Mouse (Mus musculus) brain, embryonic 14.5 days (tissue): ENCODE results near the gene Gpkow.

Source experiments
- CTCF ChIP-seq: fragments of 200-500 bp; IDR thresholded peaks from 2 replicates; pipeline ENCODE4 v1.5.1; 2012; ENCODE audit warnings: inconsistent platforms, mild to moderate bottlenecking, moderate library complexity, borderline replicate concordance; ENCODE audit not compliant: insufficient read depth, insufficient read length; ENCODE audit errors: extremely low read depth
- POLR2A ChIP-seq: fragments of 200-500 bp; IDR thresholded peaks from 2 replicates; pipeline ENCODE4 v1.6.1; 2012; ENCODE audit warnings: mild to moderate bottlenecking, inconsistent platforms, borderline replicate concordance; ENCODE audit not compliant: poor library complexity, insufficient read depth, insufficient read length, severe bottlenecking; ENCODE audit errors: extremely low read depth

DNA sequence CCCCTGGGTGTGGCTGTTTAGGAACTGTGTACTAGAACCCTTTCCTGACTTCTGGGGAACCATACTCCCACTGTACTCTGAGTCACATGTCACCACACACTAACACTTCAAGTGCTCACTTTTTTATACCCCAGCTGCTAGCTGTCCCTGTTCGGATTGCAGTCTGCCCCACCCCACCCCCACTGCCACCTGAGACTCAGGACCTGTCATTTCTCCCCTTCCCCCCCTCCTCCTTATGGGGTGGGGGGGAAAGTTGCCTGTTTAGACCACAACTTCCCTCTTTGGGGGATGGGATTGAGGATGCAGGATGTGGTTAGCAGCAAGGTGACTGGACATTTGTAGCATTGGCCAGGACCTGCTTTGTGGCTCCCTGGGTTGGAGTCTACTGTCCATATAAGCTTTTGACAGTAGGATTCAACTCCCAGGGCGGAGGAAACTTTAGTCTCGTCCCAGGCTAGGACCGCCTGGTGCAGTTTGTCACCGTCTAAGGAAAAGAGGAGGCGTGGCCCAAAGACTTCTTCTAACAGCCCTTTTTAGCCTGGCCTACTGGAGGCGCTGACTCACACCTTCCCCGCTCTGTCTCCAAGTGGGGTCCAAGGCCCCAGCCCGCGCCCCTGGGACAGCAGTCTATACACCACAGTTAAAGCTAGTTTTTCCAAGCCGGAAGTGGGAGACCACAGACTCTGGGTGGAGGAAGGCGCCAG, 23.2 kb upstream of the Gpkow start:
- TF ChIP-seq CTCF (no peak), POLR2A (no peak)
